Mouse (Mus musculus): ENCODE measurements around the gene Plch2.
A peak's percentile ranks its signal among the peaks of the same experiment; 100 is the strongest.

GRCm38 (mm10) chr4:155094565-155094964 is 38.0 kb upstream of the Plch2 start:
- TF ChIP-seq CTCF (IDR thresholded peaks at IDR 0.05; ENCODE audit: extremely low read depth, insufficient read length, insufficient replicate concordance, low read depth, low read length) = peak; percentile 75; the same call in 1 of the 2 replicates
- TF ChIP-seq POLR2A (IDR thresholded peaks at IDR 0.05; ENCODE audit: low read depth, low read length) = no peak
